Mouse (Mus musculus): ENCODE results near the gene Zkscan1. TPM values are rescaled to one million over a fixed set of nuclear protein-coding genes. Genes with fewer than 3 reads are reported as not detected.

Gene Zkscan1
- total RNA-seq (2023): 8.6 and 9.6 TPM in 2 replicates

DNA sequence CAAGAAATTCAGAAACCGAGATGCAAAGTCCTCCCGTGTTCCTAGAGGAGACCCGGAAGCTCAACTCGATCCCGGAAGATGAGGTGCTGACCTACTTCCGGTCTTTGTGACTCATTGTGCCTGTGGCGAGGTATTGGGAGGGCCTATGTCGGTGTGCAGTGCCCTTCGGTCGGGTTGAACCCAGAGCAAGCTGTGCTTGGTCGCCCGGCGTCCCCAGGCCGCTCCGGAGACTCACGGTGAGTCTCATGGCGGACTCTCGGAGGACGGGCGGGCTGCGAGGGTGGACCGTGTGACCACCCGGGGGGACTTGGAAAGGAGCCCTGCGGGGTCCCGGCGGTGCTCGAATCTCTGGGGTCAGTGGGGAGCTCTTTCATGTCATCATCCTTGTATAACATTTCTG is at the start of gene Zkscan1:
TSS of gene Zkscan1 (plus strand) at position 89 of the 400 bp plus-strand sequence.

DNA sequence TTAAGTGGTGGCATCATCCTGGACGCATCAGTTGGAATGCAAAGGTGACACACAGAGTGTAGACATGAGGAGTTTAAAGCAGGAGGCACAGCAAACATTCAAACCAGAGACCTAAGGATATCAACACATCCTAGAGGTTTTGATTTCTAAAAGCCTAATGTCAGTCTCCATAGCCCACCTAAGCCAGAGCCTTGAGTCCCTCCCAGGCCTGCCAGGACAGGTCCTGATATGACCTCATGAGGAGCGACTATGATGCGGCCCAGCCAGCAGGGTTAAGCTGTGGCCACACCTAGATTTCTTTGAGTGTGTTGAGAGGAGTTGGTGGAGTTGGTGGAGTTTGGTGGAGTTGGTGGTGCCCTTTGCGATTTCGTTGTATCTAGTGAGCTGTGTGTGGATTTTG is 32.0 kb upstream of the Zkscan1 start, which contains the start of gene Smok3c:
TSS of gene Smok3c (plus strand) at position 301 of the 400 bp plus-strand sequence.

DNA sequence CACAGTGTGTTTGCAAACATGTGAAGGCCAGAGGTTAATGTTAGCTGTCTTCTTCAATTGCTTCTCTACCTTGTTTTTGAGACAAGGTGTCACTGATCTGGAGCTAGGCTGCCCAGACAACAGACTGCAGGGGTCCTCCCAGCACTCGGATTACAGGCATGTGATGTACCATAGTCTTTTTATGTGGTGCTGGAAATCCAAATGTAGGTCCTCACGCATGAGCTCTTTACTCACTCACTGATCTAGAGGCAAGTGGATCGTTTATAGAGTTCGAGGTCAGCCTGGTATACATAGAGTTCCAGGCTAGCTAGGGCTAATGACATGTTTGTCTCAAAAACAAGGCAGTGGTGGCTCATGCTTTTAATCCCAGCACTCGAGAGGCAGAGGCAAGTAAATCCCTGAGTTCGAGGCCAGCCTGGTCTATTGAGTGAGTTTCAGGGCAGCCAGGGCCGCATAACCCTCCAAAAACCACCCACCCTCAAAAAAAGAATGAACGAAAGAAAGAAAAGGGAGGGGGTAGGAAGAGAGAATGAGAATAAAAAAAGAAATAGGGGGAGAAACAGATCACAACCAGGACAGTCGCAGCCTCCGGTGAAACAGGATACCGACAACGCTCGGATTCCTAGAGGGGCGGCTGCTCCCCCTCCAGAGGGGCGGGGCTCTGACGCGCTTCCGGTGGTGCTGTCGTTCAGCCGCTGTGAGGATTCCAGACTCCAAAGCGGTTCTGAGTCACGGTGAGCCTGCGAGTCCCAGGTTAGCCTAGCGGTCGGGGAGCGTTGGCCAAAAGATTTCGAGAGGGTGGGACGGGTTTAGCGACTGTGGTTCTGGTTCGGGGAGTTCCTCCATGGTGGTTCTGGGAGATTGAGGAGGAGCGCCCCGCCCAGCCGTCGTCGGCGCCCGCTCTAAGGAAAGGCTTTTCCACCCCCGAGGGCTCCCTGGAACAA is 31.6 kb downstream of the Zkscan1 start, which contains the start of gene Zscan21:
TSS of gene Zscan21 (plus strand) at position 649 of the 944 bp plus-strand sequence.

DNA sequence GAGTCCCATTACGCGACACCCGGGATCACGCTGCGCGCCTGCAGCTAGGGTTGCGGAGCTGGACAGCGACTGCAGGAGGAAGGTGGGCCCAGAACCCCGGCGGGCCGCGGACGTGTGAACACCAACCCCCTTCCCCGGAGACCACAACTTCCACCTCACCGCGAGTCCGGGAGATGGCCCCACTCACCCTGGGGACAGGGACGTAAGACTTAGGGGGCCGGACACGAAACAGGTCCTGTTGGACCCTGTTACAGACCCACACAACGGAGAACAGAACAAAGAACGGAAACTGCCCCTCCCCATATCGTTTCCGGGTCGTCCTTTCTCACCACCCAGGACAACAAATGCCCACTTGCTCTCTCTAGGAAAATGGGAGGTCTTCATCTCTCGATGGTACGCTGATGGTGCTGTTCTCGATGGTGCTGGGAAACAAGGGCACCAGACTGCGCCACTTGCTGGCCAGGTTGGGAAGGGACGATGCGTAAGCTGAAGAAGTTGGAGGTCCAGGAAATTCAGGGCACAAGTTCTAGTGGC is 70.6 kb downstream of the Zkscan1 start, which contains the start of gene Zfp113:
TSS of gene Zfp113 (minus strand) at position 302 of the 534 bp plus-strand sequence.

Other genes with a start within 250 kb of the Zkscan1 start
- 535 and 567 TPM in 2 replicates for gene Pilra, start 248.8 kb upstream of the Zkscan1 start, total RNA-seq (2023)
- 309 and 327 TPM in 2 replicates for gene Pilrb1, start 227.0 kb upstream of the Zkscan1 start, total RNA-seq (2023)
- gene Pilrb2, start 213.3 kb upstream of the Zkscan1 start, total RNA-seq (2023): 426 and 429 TPM in 2 replicates
- gene Cyp3a13, start 163.5 kb upstream of the Zkscan1 start, total RNA-seq (2023): not detected in 2 replicates
- gene Gjc3, start 122.0 kb upstream of the Zkscan1 start, total RNA-seq (2023): not detected in 2 replicates
- 0.88 and 0.92 TPM in 2 replicates for gene Azgp1, start 103.6 kb upstream of the Zkscan1 start, total RNA-seq (2023)
- gene Smok3a, start 63.8 kb upstream of the Zkscan1 start, total RNA-seq (2023): not detected in 2 replicates
- gene Smok3b, start 63.7 kb upstream of the Zkscan1 start, total RNA-seq (2023): not detected in 2 replicates
- gene Smok3c, start 31.9 kb upstream of the Zkscan1 start, total RNA-seq (2023): not detected in 2 replicates
- gene Zscan21, start 31.8 kb downstream of the Zkscan1 start, total RNA-seq (2023): 4.9 and 5.4 TPM in 2 replicates
- 0.98 and 1.2 TPM in 2 replicates for gene Zfp113, start 70.7 kb downstream of the Zkscan1 start, total RNA-seq (2023)
- 31.1 and 37.3 TPM in 2 replicates for gene Cops6, start 76.0 kb downstream of the Zkscan1 start, total RNA-seq (2023)
- gene Ap4m1, start 86.9 kb downstream of the Zkscan1 start, total RNA-seq (2023): 19.7 and 22.1 TPM in 2 replicates
- 103 and 141 TPM in 2 replicates for gene Mcm7, start 87.3 kb downstream of the Zkscan1 start, total RNA-seq (2023)
- 15.3 and 16.8 TPM in 2 replicates for gene Taf6, start 102.4 kb downstream of the Zkscan1 start, total RNA-seq (2023)
- gene Cnpy4, start 102.4 kb downstream of the Zkscan1 start, total RNA-seq (2023): 9.6 and 13.9 TPM in 2 replicates
- 3.1 and 3.2 TPM in 2 replicates for gene Mblac1, start 109.2 kb downstream of the Zkscan1 start, total RNA-seq (2023)
- 0.35 and 0.39 TPM in 2 replicates for gene Nxpe5, start 140.8 kb downstream of the Zkscan1 start, total RNA-seq (2023)
- 160 and 171 TPM in 2 replicates for gene Lamtor4, start 170.4 kb downstream of the Zkscan1 start, total RNA-seq (2023)
- gene BC037034, start 178.9 kb downstream of the Zkscan1 start, total RNA-seq (2023): 127 and 132 TPM in 2 replicates
- not detected in 2 replicates for gene Gal3st4, start 187.8 kb downstream of the Zkscan1 start, total RNA-seq (2023)
- not detected in 2 replicates for gene Gm43720, start 194.9 kb downstream of the Zkscan1 start, total RNA-seq (2023)
- gene Gpc2, start 194.9 kb downstream of the Zkscan1 start, total RNA-seq (2023): 2.3 and 4.3 TPM in 2 replicates
- gene Stag3, start 195.2 kb downstream of the Zkscan1 start, total RNA-seq (2023): 1.4 and 2.2 TPM in 2 replicates

All from neutrophil, adult 65 days (primary cell).